Mouse (Mus musculus) liver, adult (tissue): ENCODE measurements around the gene Fam20c.

Source experiments
- GATA4 ChIP-seq: IDR thresholded peaks from 2 replicates; pipeline ENCODE4 v1.6.1; 2014; ENCODE audit warnings: mild to moderate bottlenecking, low read length; ENCODE audit not compliant: insufficient replicate concordance

Fam20c gene

GRCm38 (mm10) chr5:138745378-138746099 lies 8.8 kb upstream of the Fam20c start:
- TF ChIP-seq GATA4 = no peak

DNA sequence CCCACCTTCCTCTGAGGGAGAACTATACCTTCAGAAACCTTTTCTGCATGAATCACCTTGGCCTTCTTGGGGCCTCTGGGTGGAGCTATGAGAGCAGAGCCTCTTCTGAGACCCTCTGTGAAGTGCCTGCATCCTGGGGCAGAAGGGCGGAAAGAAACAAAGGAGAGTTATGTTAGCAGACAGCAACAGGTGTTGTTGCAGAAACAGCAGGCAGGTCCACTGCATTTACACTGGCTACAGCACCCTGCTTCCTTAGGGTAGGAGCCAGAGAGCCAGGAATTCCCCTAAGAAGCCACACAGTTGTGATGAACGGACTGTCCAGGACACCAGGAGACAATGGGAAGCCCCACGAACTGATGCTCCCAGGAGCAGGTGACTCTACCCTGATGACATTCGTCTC lies 1.0 kb upstream of the Fam20c start:
- no peak for TF ChIP-seq GATA4

DNA sequence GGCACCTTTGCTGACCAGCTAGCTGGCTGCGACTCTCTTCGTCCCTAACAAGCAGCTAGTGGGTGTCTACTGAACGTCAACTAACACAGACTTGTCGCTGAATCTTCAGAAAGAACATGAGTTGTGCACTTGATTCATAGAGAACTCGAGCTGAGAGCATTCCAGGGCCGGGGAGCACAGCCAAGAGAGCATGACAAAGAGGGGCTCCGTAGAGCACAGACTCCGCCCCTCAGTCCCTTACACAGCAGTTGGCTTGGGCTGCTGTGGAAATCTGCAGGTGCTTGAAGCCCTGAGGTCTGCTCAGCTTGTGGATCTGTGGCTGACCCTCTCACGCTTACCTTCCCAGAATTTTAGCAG lies 390 bp upstream of the Fam20c start:
- TF ChIP-seq GATA4 = no peak

GRCm38 (mm10) chr5:138755121-138755452 lies 773 bp downstream of the Fam20c start:
- TF ChIP-seq GATA4 = no peak

- no peak for TF ChIP-seq GATA4
Observed at GRCm38 (mm10) chr5:138755453-138756301, 1.4 kb downstream of the Fam20c start.

DNA sequence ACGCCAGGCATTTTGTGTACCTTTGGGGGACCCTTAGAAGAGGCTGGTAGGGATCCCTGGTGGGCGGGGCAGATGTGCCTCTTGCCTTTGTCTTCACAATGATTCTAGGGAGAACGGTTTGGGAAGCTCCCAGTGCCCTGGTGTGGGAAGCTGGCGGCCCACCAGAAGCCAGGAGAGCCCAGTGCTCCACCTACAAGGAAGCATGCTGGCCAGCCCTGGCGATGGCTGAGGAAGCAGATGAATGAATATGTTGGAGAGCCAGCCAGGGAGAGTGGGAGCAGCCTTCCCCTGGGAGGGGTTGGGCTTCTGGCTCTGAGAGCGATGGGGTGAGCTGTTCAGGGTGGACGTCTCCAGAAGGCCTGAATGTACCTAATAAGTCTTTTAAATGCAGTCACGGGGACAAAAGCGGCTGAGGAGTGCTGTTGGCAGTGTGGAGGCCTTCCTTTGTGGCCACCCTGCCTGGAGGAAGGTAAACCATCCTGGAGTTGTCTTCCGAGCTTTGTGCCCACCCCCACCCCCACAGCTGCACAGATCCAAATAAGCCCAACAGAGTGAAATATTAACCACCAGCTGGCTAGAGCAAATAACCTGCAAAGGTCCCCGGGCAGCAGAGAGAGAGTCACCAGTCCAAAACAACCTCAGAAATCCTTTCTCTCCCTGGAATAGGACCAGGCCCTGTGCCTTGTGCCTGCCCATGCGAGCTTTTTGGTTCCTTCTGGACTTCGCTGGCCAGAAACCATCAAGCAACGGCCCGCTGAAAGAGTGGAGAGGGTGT lies 2.2 kb downstream of the Fam20c start:
- no peak for TF ChIP-seq GATA4

DNA sequence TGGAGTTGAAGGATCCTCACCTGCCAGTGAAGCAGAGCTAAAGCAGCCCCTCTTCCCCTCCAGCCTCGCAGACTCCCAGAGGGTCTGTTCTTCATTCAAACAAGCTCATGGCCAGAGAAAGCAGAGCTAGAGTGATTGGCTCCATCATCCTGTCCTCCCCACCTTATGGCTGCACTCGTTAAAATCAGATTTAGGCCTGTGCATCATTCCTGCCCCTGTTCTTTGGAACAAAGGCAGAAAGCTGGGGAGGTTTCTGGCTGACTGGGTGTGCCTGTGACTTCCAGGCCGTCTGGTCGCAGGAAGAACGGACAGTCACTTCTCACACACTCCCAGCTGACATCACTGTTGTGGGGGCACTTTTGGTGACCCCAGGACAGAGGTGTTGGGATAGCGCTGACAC lies 2.8 kb downstream of the Fam20c start:
- TF ChIP-seq GATA4 = no peak

- no peak for TF ChIP-seq GATA4
Observed at GRCm38 (mm10) chr5:138757616-138758015, 3.3 kb downstream of the Fam20c start.

GRCm38 (mm10) chr5:138758533-138758932 lies 4.2 kb downstream of the Fam20c start:
- no peak for TF ChIP-seq GATA4

GRCm38 (mm10) chr5:138761836-138762334 lies 7.6 kb downstream of the Fam20c start:
- TF ChIP-seq GATA4 = no peak

DNA sequence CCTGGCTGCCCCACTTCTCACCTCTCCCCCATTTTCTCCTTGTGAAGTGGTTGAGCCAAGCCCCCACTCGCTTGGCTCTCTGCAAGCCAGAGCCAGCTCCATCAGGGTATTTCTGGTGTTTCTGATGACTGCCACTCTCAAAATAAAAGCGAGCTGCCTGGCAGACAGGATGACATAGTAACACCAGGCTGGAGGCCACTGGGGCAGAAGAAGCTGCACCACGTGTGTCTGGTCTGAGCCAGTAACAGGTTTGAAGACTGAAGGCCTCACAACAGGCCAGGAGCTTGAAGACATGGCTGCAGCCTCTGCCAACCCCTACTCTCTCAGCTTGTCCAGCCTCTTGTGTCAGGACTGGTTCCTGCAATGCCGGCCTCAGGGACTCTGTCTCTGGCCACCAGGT lies 8.0 kb downstream of the Fam20c start:
- no peak for TF ChIP-seq GATA4

DNA sequence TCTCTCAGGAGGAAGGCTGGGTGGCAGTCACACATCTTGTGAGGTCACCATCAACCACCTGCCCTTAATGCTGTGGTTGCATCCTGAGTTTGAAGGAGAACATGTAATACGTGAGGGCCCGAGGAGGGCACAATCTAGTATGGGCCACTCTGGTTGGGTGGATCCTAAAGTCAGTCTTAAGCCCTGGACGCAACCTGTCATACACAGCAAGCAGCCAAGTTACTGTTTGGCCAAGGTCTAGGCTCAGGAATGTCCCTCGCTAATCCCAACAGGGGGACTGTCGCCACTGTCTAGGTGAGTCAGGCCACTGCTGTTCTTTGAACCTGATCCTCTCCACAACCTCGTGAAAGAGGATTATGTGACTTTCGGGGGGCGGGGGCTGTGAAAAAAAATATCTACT lies 10.3 kb downstream of the Fam20c start:
- no peak for TF ChIP-seq GATA4

GRCm38 (mm10) chr5:138767650-138768049 lies 13.3 kb downstream of the Fam20c start:
- TF ChIP-seq GATA4 = no peak

- TF ChIP-seq GATA4 = no peak
Observed at GRCm38 (mm10) chr5:138768704-138769103, 14.4 kb downstream of the Fam20c start.

- TF ChIP-seq GATA4 = no peak
Observed at GRCm38 (mm10) chr5:138769126-138769525, 14.8 kb downstream of the Fam20c start.

GRCm38 (mm10) chr5:138775096-138775495 lies 20.8 kb downstream of the Fam20c start:
- no peak for TF ChIP-seq GATA4
